Mouse (Mus musculus) embryo, embryonic 11.5 days (tissue): ENCODE results near the gene Ctla4.

ENCODE experiments used
- DNase-seq: peaks from one replicate; pipeline ENCODE4 v3.0.0-alpha.2; 2012; ENCODE audit warnings: low read depth, low spot score

Ctla4 gene

GRCm38 (mm10) chr1:60961080-60961479, 74.3 kb downstream of the Ctla4 start:
- peak; percentile 46 for DNase-seq

- no peak for DNase-seq
Measured at GRCm38 (mm10) chr1:60962095-60962494, 75.3 kb downstream of the Ctla4 start.
